Mouse (Mus musculus): ENCODE data around the gene Car4. TPM values are rescaled to one million over a fixed set of nuclear protein-coding genes. Genes with fewer than 3 reads are reported as not detected.

The Car4 gene
- not detected for polyA plus RNA-seq (2017; shearing (Covaris generic))

GRCm38 (mm10) chr11:84957591-84958270 lies at the start of gene Car4:
Gene Car4, plus strand, starts transcription at chr11:84957786.

GRCm38 (mm10) chr11:84916053-84916702 lies 41.4 kb upstream of the Car4 start, which contains the start of gene Znhit3:
Gene Znhit3, minus strand, starts transcription at chr11:84916366.

Other genes starting within 250 kb of the Car4 start
- 28.4 TPM for gene Mrm1, start 138.3 kb upstream of the Car4 start, polyA plus RNA-seq (2017; shearing (Covaris generic))
- gene Dhrs11, start 128.8 kb upstream of the Car4 start, polyA plus RNA-seq (2017; shearing (Covaris generic)) = 24.4 TPM
- gene Ggnbp2, start 87.0 kb upstream of the Car4 start, polyA plus RNA-seq (2017; shearing (Covaris generic)) = 182 TPM
- gene Myo19, start 77.6 kb upstream of the Car4 start, polyA plus RNA-seq (2017; shearing (Covaris generic)) = 4.6 TPM
- 5.0 TPM for gene Pigw, start 77.5 kb upstream of the Car4 start, polyA plus RNA-seq (2017; shearing (Covaris generic))
- gene Znhit3, start 41.4 kb upstream of the Car4 start, polyA plus RNA-seq (2017; shearing (Covaris generic)) = 31.3 TPM
- 15.2 TPM for gene Usp32, start 182.4 kb downstream of the Car4 start, polyA plus RNA-seq (2017; shearing (Covaris generic))
- gene 1700125H20Rik, start 212.6 kb downstream of the Car4 start, polyA plus RNA-seq (2017; shearing (Covaris generic)) = not detected

Data from CD4-positive, CD25-positive, alpha-beta regulatory T cell (primary cell).